Mouse (Mus musculus) megakaryocyte, embryonic 14.5 days (primary cell): ENCODE data around the gene Lhx2.

ENCODE experiments used
- FLI1 ChIP-seq: IDR thresholded peaks from 2 replicates; pipeline ENCODE4 v1.6.1; 2012; ENCODE audit warnings: low read length, inconsistent platforms, mixed read lengths
- GATA1 ChIP-seq: IDR thresholded peaks from 3 replicates; pipeline ENCODE4 v1.6.1; 2012; ENCODE audit warnings: mixed read lengths, low read length, inconsistent platforms, borderline replicate concordance

GRCm38 (mm10) chr2:38402611-38403010, 63.5 kb downstream of the Lhx2 start:
- TF ChIP-seq FLI1 (no peak), GATA1 (no peak)
